Mouse (Mus musculus): ENCODE measurements at regions not wholly inside any gene's neighbourhood (a gene's known extent, or its start where the extent isn't known, plus 50 kb on each side); places are given as distances from the start of the nearest gene placed in this dataset.

DNA sequence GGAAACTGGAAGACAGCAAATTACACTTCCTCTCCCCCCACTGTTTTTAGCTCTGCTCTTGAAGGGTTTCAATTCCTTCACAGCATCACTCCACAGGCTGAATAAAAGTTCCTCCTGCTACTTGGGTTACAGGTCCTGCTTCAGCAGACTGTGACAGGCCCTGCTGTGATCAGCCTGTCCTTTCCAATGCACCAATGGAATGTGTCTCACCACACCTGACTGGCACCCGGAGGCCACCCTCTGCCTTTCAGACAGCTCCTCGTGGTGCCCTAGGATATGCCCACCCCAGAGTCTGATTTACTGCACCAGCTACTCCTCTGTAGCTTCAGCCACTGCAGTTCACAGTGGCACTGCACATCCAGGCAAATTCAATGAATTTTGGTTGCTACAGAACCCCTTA lies 288.0 kb downstream of the Gm11361 start:
- no peak overlapping the region for H3K27ac ChIP-seq (ENCODE audit: low read length)
- TF ChIP-seq CTCF (IDR thresholded peaks at IDR 0.05) (no peak), EP300 (IDR thresholded peaks at IDR 0.05) (no peak)
- DNase-seq (ENCODE audit: low spot score): no peak
- ATAC-seq: no peak
- no peaks in the 10 kb centered on the region for H3K36me3 ChIP-seq (ENCODE audit: insufficient read depth, low read length)
- H3K4me3 ChIP-seq (ENCODE audit: low read depth, low read length): no peak overlapping the region
- H3K9me3 ChIP-seq (ENCODE audit: low read length): no peaks in the 10 kb centered on the region
- no peak overlapping the region for H3K4me2 ChIP-seq (replicated peaks; ENCODE audit: low read depth, low read length)
- 38% methylated on average over 2 of the region's 2 CpGs for WGBS
- H3K9ac ChIP-seq (replicated peaks; ENCODE audit: low read depth): no peak overlapping the region
- H3K27me3 ChIP-seq (replicated peaks; ENCODE audit: insufficient read depth, low read length): no peaks in the 10 kb centered on the region
- H3K4me1 ChIP-seq (ENCODE audit: insufficient read depth, low read depth, low read length): 0 out of 2 replicates have a peak, but pooled peaks cover 4% of the 10 kb centered on the region

- no peak overlapping the region for H3K4me3 ChIP-seq (ENCODE audit: low read depth, low read length)
- no peaks in the 10 kb centered on the region for H3K27me3 ChIP-seq (replicated peaks; ENCODE audit: insufficient read depth, low read length)
- no peak overlapping the region for H3K4me2 ChIP-seq (replicated peaks; ENCODE audit: low read depth, low read length)
- no peak overlapping the region for H3K9ac ChIP-seq (replicated peaks; ENCODE audit: low read depth)
- H3K27ac ChIP-seq (ENCODE audit: low read length): no peak overlapping the region
- no peaks in the 10 kb centered on the region for H3K36me3 ChIP-seq (ENCODE audit: insufficient read depth, low read length)
- TF ChIP-seq CTCF (IDR thresholded peaks at IDR 0.05) (no peak), EP300 (IDR thresholded peaks at IDR 0.05) (no peak)
- no peaks in the 10 kb centered on the region for H3K9me3 ChIP-seq (ENCODE audit: low read length)
- 60% methylated on average over 2 of the region's 2 CpGs for WGBS
- no peak for DNase-seq (ENCODE audit: low spot score)
- peak; percentile 59 for ATAC-seq
- H3K4me1 ChIP-seq (ENCODE audit: insufficient read depth, low read depth, low read length): 0 out of 2 replicates have a peak, but pooled peaks cover 4% of the 10 kb centered on the region
Measured at GRCm38 (mm10) chr13:28544819-28545180, 287.5 kb downstream of the Gm11361 start.

DNA sequence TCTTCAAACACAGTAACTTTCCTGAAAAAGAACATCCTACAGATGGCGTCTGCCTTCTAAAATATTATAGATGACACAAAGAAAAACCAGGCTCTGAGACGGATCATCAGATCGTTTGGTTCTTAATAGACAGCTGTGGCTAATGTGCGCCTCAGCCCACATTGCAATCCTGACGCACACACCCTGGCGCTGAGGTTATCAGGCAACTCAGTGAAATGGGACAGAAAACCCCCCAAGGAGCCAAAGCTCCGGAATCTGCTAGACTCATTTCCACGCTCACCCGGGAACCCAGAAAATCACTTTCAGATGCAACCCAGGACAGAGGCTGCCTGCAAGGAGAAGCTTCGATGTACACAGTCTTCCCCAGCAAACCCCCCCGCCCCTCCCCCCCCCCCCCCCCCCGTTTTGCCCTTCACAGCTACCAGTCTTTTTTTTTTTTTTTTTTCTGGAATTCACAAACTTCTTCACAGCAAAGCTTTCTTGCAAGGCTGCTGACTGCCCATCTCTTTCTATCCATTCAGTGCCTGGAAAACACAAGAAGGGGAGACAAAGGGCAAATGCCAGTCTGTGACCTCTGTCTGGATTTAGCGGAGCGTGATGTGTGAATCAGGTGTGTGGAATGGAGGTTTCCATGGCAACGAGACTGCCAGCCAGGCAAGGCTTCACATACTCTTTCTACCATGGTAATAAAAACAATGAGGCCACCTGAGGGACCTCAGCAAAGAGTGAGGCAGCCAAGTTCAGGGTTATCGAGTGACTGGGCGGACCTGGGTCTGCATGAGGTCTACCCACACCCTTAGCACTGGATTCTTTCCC lies 286.9 kb downstream of the Gm11361 start:
- WGBS: 31% methylated on average over 15 of the region's 17 CpGs
- no peak overlapping the region for H3K9ac ChIP-seq (replicated peaks; ENCODE audit: low read depth)
- peak; percentile 84 for ATAC-seq
- no peak overlapping the region for H3K4me3 ChIP-seq (ENCODE audit: low read depth, low read length)
- H3K27me3 ChIP-seq (replicated peaks; ENCODE audit: insufficient read depth, low read length): no peaks in the 10 kb centered on the region
- H3K27ac ChIP-seq (ENCODE audit: low read length): no peak overlapping the region
- no peaks in the 10 kb centered on the region for H3K9me3 ChIP-seq (ENCODE audit: low read length)
- no peaks in the 10 kb centered on the region for H3K36me3 ChIP-seq (ENCODE audit: insufficient read depth, low read length)
- 0 out of 2 replicates have a peak, but pooled peaks cover 4% of the 10 kb centered on the region for H3K4me1 ChIP-seq (ENCODE audit: insufficient read depth, low read depth, low read length)
- no peak overlapping the region; the same call in 1 of the 2 replicates for H3K4me2 ChIP-seq (replicated peaks; ENCODE audit: low read depth, low read length)
- DNase-seq (ENCODE audit: low spot score): peak; percentile 80
- TF ChIP-seq CTCF (IDR thresholded peaks at IDR 0.05): no peak
- TF ChIP-seq EP300 (IDR thresholded peaks at IDR 0.05): no peak

DNA sequence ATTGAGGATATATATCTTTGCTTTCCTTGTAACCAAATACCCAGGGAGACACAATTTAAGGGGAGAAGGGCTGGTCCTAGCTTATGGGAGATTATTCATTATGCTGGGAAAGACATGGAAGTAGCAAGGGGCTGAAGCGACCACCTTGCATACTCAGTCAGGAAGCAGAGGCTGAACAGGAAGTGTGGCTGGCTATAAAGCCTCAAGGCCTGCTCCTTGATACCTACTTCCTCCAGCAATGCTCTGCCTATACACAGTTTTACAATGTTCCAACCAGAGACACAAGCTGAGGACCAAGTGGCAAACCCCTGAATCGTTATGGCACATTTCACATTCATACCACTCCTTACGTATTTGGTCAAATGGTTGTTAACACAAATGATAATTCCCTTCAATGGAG lies 284.3 kb downstream of the Gm11361 start:
- TF ChIP-seq EP300 (IDR thresholded peaks at IDR 0.05) (no peak), CTCF (IDR thresholded peaks at IDR 0.05) (no peak)
- Histone ChIP-seq H3K27me3 (replicated peaks; ENCODE audit: insufficient read depth, low read length) (no peaks in the 10 kb centered on the region), H3K4me1 (ENCODE audit: insufficient read depth, low read depth, low read length) (0 out of 2 replicates have a peak, but pooled peaks cover 4% of the 10 kb centered on the region), H3K4me3 (ENCODE audit: low read depth, low read length) (no peak overlapping the region), H3K9ac (replicated peaks; ENCODE audit: low read depth) (no peak overlapping the region), H3K4me2 (replicated peaks; ENCODE audit: low read depth, low read length) (no peak overlapping the region), H3K27ac (ENCODE audit: low read length) (no peak overlapping the region), H3K36me3 (ENCODE audit: insufficient read depth, low read length) (no peaks in the 10 kb centered on the region), H3K9me3 (ENCODE audit: low read length) (no peaks in the 10 kb centered on the region)
- 78% methylated on average over 3 of the region's 3 CpGs for WGBS
- ATAC-seq (no peak), DNase-seq (ENCODE audit: low spot score) (no peak)

DNA sequence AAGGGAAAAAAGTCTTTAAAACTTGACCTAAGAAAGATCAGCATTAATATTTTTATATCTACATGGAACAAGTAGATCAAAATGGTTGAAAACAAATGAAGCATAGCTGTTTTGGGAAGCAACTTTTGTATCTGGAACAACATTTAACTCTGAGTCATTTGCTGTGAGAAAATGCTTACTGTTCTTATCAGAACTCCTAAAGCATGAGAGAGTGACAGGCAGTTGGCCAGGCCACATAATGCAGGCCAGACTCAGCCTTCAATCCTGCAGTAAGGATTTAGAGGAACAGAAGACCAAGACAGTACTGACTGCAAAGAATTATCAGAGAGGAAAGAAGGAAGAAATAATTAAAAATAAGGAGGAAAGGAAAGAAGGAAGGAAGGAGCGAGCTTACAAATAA lies 275.8 kb downstream of the Gm11361 start:
- H3K27me3 ChIP-seq (replicated peaks; ENCODE audit: insufficient read depth, low read length): no peaks in the 10 kb centered on the region
- TF ChIP-seq EP300 (IDR thresholded peaks at IDR 0.05) (no peak), CTCF (IDR thresholded peaks at IDR 0.05) (no peak)
- no peak for ATAC-seq
- H3K27ac ChIP-seq (ENCODE audit: low read length): no peak overlapping the region
- H3K9me3 ChIP-seq (ENCODE audit: low read length): no peaks in the 10 kb centered on the region
- 79% methylated on average over 1 of the region's 1 CpGs for WGBS
- H3K36me3 ChIP-seq (ENCODE audit: insufficient read depth, low read length): no peaks in the 10 kb centered on the region
- H3K9ac ChIP-seq (replicated peaks; ENCODE audit: low read depth): no peak overlapping the region
- H3K4me2 ChIP-seq (replicated peaks; ENCODE audit: low read depth, low read length): no peak overlapping the region
- peaks cover 8% of the 10 kb centered on the region for H3K4me1 ChIP-seq (ENCODE audit: insufficient read depth, low read depth, low read length)
- no peak overlapping the region for H3K4me3 ChIP-seq (ENCODE audit: low read depth, low read length)
- no peak for DNase-seq (ENCODE audit: low spot score)

- no peaks in the 10 kb centered on the region for H3K27me3 ChIP-seq (replicated peaks; ENCODE audit: insufficient read depth, low read length)
- H3K4me2 ChIP-seq (replicated peaks; ENCODE audit: low read depth, low read length): no peak overlapping the region
- TF ChIP-seq EP300 (IDR thresholded peaks at IDR 0.05) (no peak), CTCF (IDR thresholded peaks at IDR 0.05) (no peak)
- H3K27ac ChIP-seq (ENCODE audit: low read length): 0 out of 2 replicates have a peak overlapping the region, but pooled peaks have one; percentile 4
- ATAC-seq: peak; percentile 75
- no peaks in the 10 kb centered on the region for H3K9me3 ChIP-seq (ENCODE audit: low read length)
- peaks cover 8% of the 10 kb centered on the region for H3K4me1 ChIP-seq (ENCODE audit: insufficient read depth, low read depth, low read length)
- DNase-seq (ENCODE audit: low spot score): peak; percentile 81
- WGBS: 29% methylated on average over 3 of the region's 3 CpGs
- no peak overlapping the region for H3K9ac ChIP-seq (replicated peaks; ENCODE audit: low read depth)
- no peaks in the 10 kb centered on the region for H3K36me3 ChIP-seq (ENCODE audit: insufficient read depth, low read length)
- H3K4me3 ChIP-seq (ENCODE audit: low read depth, low read length): no peak overlapping the region
Measured at GRCm38 (mm10) chr13:28532278-28532677, 274.9 kb downstream of the Gm11361 start.

Data from lung, postnatal 0 days (tissue).